ENCODE assay signal across 8 mouse cellular contexts in the genomic region with DNA sequence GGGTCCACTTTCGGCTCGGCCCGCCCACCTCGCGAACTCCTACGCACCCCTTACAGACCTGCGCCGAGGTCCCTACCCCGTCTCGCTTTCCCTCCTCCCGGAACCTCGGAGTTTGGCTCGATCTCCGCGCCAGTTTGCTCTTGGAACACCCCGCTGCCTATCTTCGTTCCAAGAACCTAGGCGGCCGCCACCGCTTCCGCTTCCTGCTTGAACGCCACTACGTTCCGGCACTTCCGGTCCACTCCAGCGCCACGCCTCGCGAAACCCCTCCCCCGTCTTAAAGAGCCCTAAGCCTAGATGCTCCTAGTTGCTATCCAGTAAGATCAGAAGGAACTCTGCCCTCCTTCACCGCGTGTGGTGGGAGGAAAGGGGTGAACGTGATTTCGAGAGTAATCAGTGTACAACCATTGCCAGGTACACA. TPM values are rescaled to one million over a fixed set of nuclear protein-coding genes. Genes with fewer than 3 reads are reported as not detected.
DNase-seq lines count a peak whose midpoint lies in the region; ATAC-seq lines count a peak whose summit lies in the region.

Gene 2310011J03Rik (minus strand): TSS at position 198 of the 421 bp plus-strand sequence.

- peaks cover 11% of the 10 kb centered on the region for H3K4me1 ChIP-seq in intestine, embryonic 14.5 days (replicated peaks; ENCODE audit: control insufficient read depth, insufficient read depth, low read length)

- peak within 1 kb of the TSS; percentile 74 for H3K4me2 ChIP-seq in intestine, embryonic 14.5 days (ENCODE audit: low read length)

- H3K9me3 ChIP-seq in intestine, embryonic 14.5 days (ENCODE audit: control insufficient read depth, low read length): no peaks in the 10 kb centered on the region

- H3K36me3 ChIP-seq in intestine, embryonic 14.5 days (ENCODE audit: control insufficient read depth, insufficient read depth, low read length): peaks cover 18% of the 10 kb centered on the region

- peak within 1 kb of the TSS; percentile 82 for H3K9ac ChIP-seq in intestine, embryonic 14.5 days (ENCODE audit: low read length)

- DNase-seq in adrenal gland, adult (ENCODE audit: inconsistent age in 2 of 2, low spot score in 1 of 2): peak; percentile 93 to 97
- peak; percentile 97 for DNase-seq in embryo, embryonic 10.5 days (ENCODE audit: low spot score)
- peak; percentile 90 for DNase-seq in gastrocnemius, postnatal 25 days
- peak; percentile 93 for DNase-seq in intestine, embryonic 14.5 days (ENCODE audit: low spot score)
- DNase-seq in left cerebral cortex, postnatal 14 days (ENCODE audit: low spot score in 2 of 2): peak; percentile 94 to 95
- peak; percentile 92 for DNase-seq in mesoderm, embryonic 11.5 days (ENCODE audit: low read depth, low spot score)
- peak; percentile 91 to 92 for DNase-seq in right cerebral cortex, postnatal 36 days (ENCODE audit: low spot score in 2 of 2)
- DNase-seq in yolk sac, embryonic 10.5 days (ENCODE audit: low spot score): peak; percentile 90

- intact Hi-C loops in left cerebral cortex, postnatal 14 days (cut with DNase I): no loop called here

- peaks cover 17% of the 10 kb centered on the region for H3K27me3 ChIP-seq in intestine, embryonic 14.5 days (replicated peaks; ENCODE audit: control insufficient read depth, insufficient read depth, low read length)

- H3K4me3 ChIP-seq in intestine, embryonic 14.5 days (ENCODE audit: low read depth, low read length): peak within 1 kb of the TSS; percentile 84

- peak within 1 kb of the TSS; percentile 45; the same call in 1 of the 2 replicates for H3K27ac ChIP-seq in intestine, embryonic 14.5 days (ENCODE audit: low read depth)

- under 1% methylated on average over 34 of the region's 34 CpGs for WGBS in intestine, embryonic 14.5 days

- peak; percentile 38 for ATAC-seq in intestine, embryonic 14.5 days (replicated peaks; ENCODE audit: low FRiP score, low TSS enrichment, low read depth)

RNA-seq across cellular contexts. Expression of gene 2310011J03Rik, which starts in this region (rescaled TPM):
- total RNA-seq in gastrocnemius, postnatal 25 days (2021): 1 to 10 TPM; 6.5 to 7.0 TPM
- 43.4 and 45.2 TPM in 2 replicates for polyA plus RNA-seq in intestine, embryonic 14.5 days (2014; fragmentation: Nextera tagmentation; extraction: Ambion mirVana)
- 10 to 100 TPM; 21.2 to 25.5 TPM for total RNA-seq in left cerebral cortex, postnatal 14 days (2021)

Comparison
In these comparisons a context has a peak if more than half of its experiments do, and no peak if none do; other contexts are left out.
1. Peak in every context shown above with its lines: DNase-seq, ATAC-seq, H3K4me3 ChIP-seq and H3K27ac ChIP-seq.